Mouse (Mus musculus) lung, postnatal 10 days (tissue): ENCODE results near the gene Cenpb.
A peak's percentile ranks its signal among the peaks of the same experiment; 100 is the strongest.

Source experiments
- DNase-seq: peaks from one replicate; pipeline ENCODE4 v3.0.0; 2021

Gene Cenpb

GRCm38 (mm10) chr2:131160671-131161111, 19.2 kb downstream of the Cenpb start:
- DNase-seq = peak; percentile 61

- DNase-seq = peak; percentile 99
These were observed 19.8 kb downstream of the Cenpb start, which contains the start of gene 1700037H04Rik for GRCm38 (mm10) chr2:131159938-131160581. 1700037H04Rik (minus strand) TSS chr2:131160081.

- DNase-seq = peak; percentile 63
These were observed 20.4 kb downstream of the Cenpb start for GRCm38 (mm10) chr2:131159491-131159910.

GRCm38 (mm10) chr2:131156987-131157386, 22.9 kb downstream of the Cenpb start:
- no peak for DNase-seq

GRCm38 (mm10) chr2:131154036-131154435, 25.8 kb downstream of the Cenpb start:
- DNase-seq = no peak

- DNase-seq = no peak
These were observed 27.6 kb downstream of the Cenpb start for GRCm38 (mm10) chr2:131152166-131152730.

- no peak for DNase-seq
These were observed 30.7 kb downstream of the Cenpb start for GRCm38 (mm10) chr2:131149254-131149578.

GRCm38 (mm10) chr2:131148353-131149253, 31.3 kb downstream of the Cenpb start:
- DNase-seq = no peak

- DNase-seq = no peak
These were observed 32.9 kb downstream of the Cenpb start for GRCm38 (mm10) chr2:131147043-131147365.

- DNase-seq = no peak
These were observed 33.4 kb downstream of the Cenpb start for GRCm38 (mm10) chr2:131146193-131147042.

- no peak for DNase-seq
These were observed 34.3 kb downstream of the Cenpb start for GRCm38 (mm10) chr2:131145536-131145935.

- no peak for DNase-seq
These were observed 34.7 kb downstream of the Cenpb start for GRCm38 (mm10) chr2:131145121-131145520.

GRCm38 (mm10) chr2:131143007-131143780, 36.7 kb downstream of the Cenpb start:
- no peak for DNase-seq

GRCm38 (mm10) chr2:131142592-131142991, 37.3 kb downstream of the Cenpb start:
- peak; percentile 91 for DNase-seq

GRCm38 (mm10) chr2:131141336-131141986, 38.4 kb downstream of the Cenpb start:
- no peak for DNase-seq

GRCm38 (mm10) chr2:131140533-131140905, 39.3 kb downstream of the Cenpb start:
- no peak for DNase-seq

- DNase-seq = peak; percentile 62
These were observed 39.9 kb downstream of the Cenpb start for GRCm38 (mm10) chr2:131139886-131140532.

- DNase-seq = no peak
These were observed 40.6 kb downstream of the Cenpb start for GRCm38 (mm10) chr2:131139287-131139686.

- no peak for DNase-seq
These were observed 41.1 kb downstream of the Cenpb start for GRCm38 (mm10) chr2:131138760-131139159.

GRCm38 (mm10) chr2:131138296-131138695, 41.6 kb downstream of the Cenpb start:
- no peak for DNase-seq

- no peak for DNase-seq
These were observed 44.2 kb downstream of the Cenpb start for GRCm38 (mm10) chr2:131135521-131136139.
